Mouse (Mus musculus): Measurements from ENCODE around the gene Iffo1. TPM values are rescaled to one million over a fixed set of nuclear protein-coding genes. Genes with fewer than 3 reads are reported as not detected.

The Iffo1 gene
- 20.1 and 21.2 TPM in 2 replicates for polyA plus RNA-seq (2021; fragmentation: Nextera tagmentation)
- long read RNA-seq, experiment 1, transcript Iffo1-202 (9 exons, 2,840 nt), result major isoform, 24 of 121 reads
- long read RNA-seq, experiment 1, partial matches to known transcripts, result 12 of 121 reads
- long read RNA-seq, experiment 1, other reads (novel, unspliced or antisense), result 83 of 121 reads
- long read RNA-seq, experiment 2, partial matches to known transcripts, result 3 of 25 reads
- long read RNA-seq, experiment 2, other reads (novel, unspliced or antisense), result 18 of 25 reads

DNA sequence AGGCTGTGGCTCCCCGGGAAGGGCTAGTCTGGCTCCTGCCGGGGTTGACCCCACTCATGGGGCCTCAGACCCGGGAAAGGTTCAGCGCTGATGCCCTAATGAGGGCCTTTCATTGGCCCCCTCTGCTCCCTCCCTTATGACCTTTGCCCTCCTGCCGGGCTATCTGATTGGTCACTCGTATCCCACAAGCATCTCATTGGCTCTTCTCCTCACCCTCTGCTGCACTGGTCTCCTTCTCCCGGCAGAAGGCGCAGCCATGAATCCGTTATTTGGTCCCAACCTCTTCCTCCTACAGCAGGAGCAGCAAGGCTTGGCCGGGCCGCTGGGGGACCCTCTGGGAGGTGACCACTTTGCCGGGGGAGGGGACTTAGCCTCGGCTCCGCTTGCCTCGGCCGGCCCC, at the start of gene Iffo1:
Iffo1 (plus strand) TSS at position 241 of the 400 bp plus-strand sequence.

DNA sequence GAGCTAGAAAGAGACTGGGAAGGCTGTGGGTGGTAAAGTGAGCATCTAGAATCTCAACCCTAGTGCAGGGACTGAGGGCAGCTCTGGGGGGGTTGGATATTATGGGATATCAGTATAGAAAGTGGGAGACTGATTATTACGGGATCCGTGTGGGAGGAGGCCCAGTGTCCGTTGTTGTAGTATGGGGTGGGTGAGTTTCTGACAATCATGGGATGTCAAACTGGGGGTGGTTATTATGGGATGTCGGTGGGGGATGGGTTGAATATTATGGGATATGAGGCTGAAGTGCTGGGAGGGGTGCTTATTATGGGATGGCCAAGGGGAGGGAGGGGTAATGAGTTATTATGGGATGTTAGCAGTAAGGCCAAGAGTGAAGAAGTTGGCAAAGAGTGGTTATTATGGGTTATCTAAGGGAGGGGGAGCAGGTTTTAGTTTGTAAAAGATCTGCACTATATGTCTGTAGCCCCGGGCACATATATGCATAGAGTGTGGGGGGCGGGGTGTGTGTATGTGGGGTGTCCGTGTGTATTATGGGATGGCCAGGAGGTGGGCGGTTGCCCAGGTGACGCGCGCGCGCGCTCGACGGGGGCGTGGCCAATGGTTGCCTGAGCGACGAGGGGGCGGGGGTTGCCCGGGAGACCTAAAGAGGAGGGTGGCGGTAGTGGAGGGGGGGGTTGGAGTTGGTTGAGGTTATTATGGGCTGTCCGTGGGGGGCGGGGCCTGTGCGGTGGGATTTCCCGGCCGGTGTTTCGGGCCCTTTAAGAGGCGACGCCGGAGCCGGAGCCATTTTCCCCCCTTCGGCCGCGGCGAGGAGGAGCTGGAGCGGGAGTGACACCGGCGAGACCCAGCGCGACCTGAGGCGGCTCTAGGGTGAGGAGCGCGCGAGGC, 49.4 kb upstream of the Iffo1 start, which contains the start of gene Chd4:
Chd4 (plus strand) TSS at position 591 of the 888 bp plus-strand sequence.

DNA sequence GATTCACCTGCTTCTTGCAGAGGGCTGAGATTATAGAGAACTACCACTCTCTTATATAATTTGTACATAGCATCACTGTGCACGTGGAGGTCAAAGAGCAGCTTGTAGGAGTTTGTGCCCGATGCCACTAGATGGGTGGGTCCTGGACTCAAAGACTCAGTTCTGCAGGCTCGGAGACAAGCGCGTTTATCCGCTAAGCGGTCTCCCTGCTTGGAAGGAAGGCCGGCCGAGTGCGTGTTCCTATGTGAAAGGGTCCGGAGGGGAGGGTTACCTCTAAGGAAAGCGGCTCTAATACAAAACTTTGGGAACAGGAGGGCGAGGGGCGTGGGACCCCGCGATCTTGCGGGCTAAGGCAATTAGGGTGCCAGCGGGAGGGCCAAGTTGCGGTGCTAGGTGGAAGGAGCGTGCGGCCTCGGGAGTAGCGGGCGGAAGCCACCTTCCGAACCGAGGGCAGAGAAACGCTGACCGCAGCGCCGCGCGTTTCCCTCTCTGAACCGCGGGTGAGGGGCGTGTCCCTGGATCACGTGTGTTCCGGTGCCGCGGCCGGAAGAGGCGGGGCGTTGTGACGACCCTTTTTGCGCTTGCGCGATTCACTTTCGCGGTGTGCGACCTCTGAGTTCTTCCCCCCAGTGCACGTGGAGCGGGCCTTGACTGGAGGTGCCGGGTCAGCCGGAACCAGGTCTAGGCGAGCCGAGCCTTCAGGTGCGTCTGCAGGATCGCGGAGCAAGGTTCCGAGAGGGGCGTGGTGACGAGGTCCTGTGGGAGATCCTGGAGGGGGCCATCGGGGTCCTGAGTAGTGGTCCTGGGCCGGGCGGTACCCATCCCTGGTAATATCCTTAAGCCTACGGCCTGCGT, 13.5 kb upstream of the Iffo1 start, which contains the start of gene Nop2:
Nop2 (plus strand) TSS at position 608 of the 855 bp plus-strand sequence.

DNA sequence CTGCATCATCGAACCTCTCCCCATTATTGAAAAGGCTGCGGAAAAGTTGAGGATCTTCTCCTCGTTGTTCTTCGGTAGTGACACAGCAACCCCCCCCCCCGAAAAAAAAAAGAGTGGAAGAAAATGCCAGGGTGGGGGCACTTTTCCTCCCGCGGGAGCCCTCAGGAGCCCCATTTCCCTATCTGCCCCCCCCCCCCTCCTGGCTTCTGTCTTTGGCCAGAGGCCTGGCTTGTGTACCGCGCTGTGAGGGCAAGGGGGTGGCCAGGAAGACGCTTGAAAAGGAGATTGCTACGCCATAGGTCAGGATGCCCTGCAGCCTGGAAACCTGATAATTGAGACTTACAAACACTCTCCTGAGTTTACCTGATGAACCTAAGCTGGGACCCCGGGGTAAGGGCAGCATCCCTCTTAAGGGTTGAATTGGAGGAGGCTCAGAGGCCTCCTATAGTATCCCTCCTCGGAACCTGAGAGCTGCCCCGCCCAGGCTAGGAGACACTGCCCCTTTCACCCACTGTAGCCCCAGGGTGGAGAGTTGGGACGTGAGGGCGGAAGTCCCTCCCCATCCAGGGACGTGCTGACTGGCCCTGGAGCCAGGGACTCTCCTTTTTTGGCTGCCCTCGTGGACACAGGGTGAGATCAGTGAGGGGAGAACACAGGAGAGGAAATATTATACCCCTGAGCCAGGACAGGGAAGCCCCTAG, 21.2 kb downstream of the Iffo1 start, which contains the start of gene Gapdh:
Gapdh (minus strand) TSS at position 417 of the 701 bp plus-strand sequence.

DNA sequence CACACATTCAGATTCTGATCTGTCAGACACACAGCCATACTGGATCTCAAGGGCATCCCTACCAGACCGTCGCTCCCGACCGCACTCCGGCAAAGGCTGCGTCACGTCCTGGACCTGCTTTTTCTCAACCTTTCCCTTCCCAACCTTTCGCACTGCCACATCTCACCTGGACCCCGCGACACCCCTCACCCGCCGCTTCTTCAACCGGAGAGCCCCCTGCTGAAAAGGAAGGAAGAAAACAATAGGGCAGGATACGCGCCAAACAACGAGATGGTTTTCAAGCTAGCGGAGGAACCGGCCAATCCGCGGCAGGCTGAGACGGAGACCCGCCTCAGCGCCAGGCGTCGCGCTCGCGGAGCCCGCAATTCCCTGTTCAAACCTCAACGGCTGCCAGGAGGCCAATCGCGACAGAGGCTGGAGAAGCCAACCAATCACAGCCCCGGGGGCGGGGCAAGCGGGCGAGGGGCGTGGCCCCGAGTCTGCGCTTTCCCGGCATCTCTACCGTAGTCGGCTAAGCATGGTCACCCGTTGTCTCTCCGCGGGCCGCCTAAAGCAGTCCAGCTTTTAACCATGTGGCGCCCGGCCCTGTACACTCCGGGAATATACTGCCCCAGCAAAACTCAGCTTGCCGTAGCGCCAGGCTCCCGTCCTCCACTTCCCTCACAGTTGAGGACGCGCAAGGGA, 46.4 kb downstream of the Iffo1 start, which contains the start of the genes Ncapd2 and Mrpl51:
Ncapd2 (minus strand) TSS at position 370 of the 684 bp plus-strand sequence.
Mrpl51 (plus strand) TSS at position 470 of the 684 bp plus-strand sequence.

Other genes starting within 250 kb of the Iffo1 start
- 7.3 and 8.8 TPM in 2 replicates for gene Lag3, start 233.5 kb upstream of the Iffo1 start, polyA plus RNA-seq (2021; fragmentation: Nextera tagmentation)
- 367 and 833 TPM in 2 replicates for gene Ptms, start 225.1 kb upstream of the Iffo1 start, polyA plus RNA-seq (2021; fragmentation: Nextera tagmentation)
- 569 and 770 TPM in 2 replicates for gene Mlf2, start 213.9 kb upstream of the Iffo1 start, polyA plus RNA-seq (2021; fragmentation: Nextera tagmentation)
- 254 TPM in 2 replicates for gene Cops7a, start 179.7 kb upstream of the Iffo1 start, polyA plus RNA-seq (2021; fragmentation: Nextera tagmentation)
- gene Pianp, start 148.5 kb upstream of the Iffo1 start, polyA plus RNA-seq (2021; fragmentation: Nextera tagmentation), result 42.6 and 156 TPM in 2 replicates
- 4.7 and 11.8 TPM in 2 replicates for gene Zfp384, start 136.1 kb upstream of the Iffo1 start, polyA plus RNA-seq (2021; fragmentation: Nextera tagmentation)
- gene Ing4, start 105.5 kb upstream of the Iffo1 start, polyA plus RNA-seq (2021; fragmentation: Nextera tagmentation), result 61.4 and 67.8 TPM in 2 replicates
- 1.3 and 2.3 TPM in 2 replicates for gene Acrbp, start 95.6 kb upstream of the Iffo1 start, polyA plus RNA-seq (2021; fragmentation: Nextera tagmentation)
- gene Lpar5, start 77.3 kb upstream of the Iffo1 start, polyA plus RNA-seq (2021; fragmentation: Nextera tagmentation), result 0.87 and 1.2 TPM in 2 replicates
- gene Chd4, start 49.3 kb upstream of the Iffo1 start, polyA plus RNA-seq (2021; fragmentation: Nextera tagmentation), result 52.1 and 67.3 TPM in 2 replicates
- 14.6 and 14.8 TPM in 2 replicates for gene Nop2, start 13.3 kb upstream of the Iffo1 start, polyA plus RNA-seq (2021; fragmentation: Nextera tagmentation)
- 2,886 and 3,956 TPM in 2 replicates for gene Gapdh, start 21.2 kb downstream of the Iffo1 start, polyA plus RNA-seq (2021; fragmentation: Nextera tagmentation)
- gene Ncapd2, start 46.5 kb downstream of the Iffo1 start, polyA plus RNA-seq (2021; fragmentation: Nextera tagmentation), result 3.2 and 4.5 TPM in 2 replicates
- 102 and 129 TPM in 2 replicates for gene Mrpl51, start 46.6 kb downstream of the Iffo1 start, polyA plus RNA-seq (2021; fragmentation: Nextera tagmentation)
- 37.9 and 46.4 TPM in 2 replicates for gene Vamp1, start 70.3 kb downstream of the Iffo1 start, polyA plus RNA-seq (2021; fragmentation: Nextera tagmentation)
- gene Tapbpl, start 86.6 kb downstream of the Iffo1 start, polyA plus RNA-seq (2021; fragmentation: Nextera tagmentation), result 6.8 and 8.6 TPM in 2 replicates
- gene Cd27, start 91.8 kb downstream of the Iffo1 start, polyA plus RNA-seq (2021; fragmentation: Nextera tagmentation), result 0.43 and 0.77 TPM in 2 replicates
- gene Tuba3a, start 140.8 kb downstream of the Iffo1 start, polyA plus RNA-seq (2021; fragmentation: Nextera tagmentation), result not detected in 2 replicates
- gene Ltbr, start 168.6 kb downstream of the Iffo1 start, polyA plus RNA-seq (2021; fragmentation: Nextera tagmentation), result 3.4 and 6.8 TPM in 2 replicates
- 1.3 and 2.2 TPM in 2 replicates for gene Scnn1a, start 175.4 kb downstream of the Iffo1 start, polyA plus RNA-seq (2021; fragmentation: Nextera tagmentation)
- gene Tnfrsf1a, start 204.1 kb downstream of the Iffo1 start, polyA plus RNA-seq (2021; fragmentation: Nextera tagmentation), result 5.5 and 10.6 TPM in 2 replicates
- 0.06 and 0.10 TPM in 2 replicates for gene Plekhg6, start 235.6 kb downstream of the Iffo1 start, polyA plus RNA-seq (2021; fragmentation: Nextera tagmentation)